Mouse (Mus musculus): ENCODE data around the gene Ppm1h. TPM values are rescaled to one million over a fixed set of nuclear protein-coding genes. Genes with fewer than 3 reads are reported as not detected.

Ppm1h gene
- polyA plus RNA-seq (2014; fragmentation: Illumina TruSeq; extraction: RNeasy Lipid Tissue Mini Kit (QIAGEN cat#74804); ENCODE audit: low read depth, low replicate concordance) = 1.6 TPM

DNA sequence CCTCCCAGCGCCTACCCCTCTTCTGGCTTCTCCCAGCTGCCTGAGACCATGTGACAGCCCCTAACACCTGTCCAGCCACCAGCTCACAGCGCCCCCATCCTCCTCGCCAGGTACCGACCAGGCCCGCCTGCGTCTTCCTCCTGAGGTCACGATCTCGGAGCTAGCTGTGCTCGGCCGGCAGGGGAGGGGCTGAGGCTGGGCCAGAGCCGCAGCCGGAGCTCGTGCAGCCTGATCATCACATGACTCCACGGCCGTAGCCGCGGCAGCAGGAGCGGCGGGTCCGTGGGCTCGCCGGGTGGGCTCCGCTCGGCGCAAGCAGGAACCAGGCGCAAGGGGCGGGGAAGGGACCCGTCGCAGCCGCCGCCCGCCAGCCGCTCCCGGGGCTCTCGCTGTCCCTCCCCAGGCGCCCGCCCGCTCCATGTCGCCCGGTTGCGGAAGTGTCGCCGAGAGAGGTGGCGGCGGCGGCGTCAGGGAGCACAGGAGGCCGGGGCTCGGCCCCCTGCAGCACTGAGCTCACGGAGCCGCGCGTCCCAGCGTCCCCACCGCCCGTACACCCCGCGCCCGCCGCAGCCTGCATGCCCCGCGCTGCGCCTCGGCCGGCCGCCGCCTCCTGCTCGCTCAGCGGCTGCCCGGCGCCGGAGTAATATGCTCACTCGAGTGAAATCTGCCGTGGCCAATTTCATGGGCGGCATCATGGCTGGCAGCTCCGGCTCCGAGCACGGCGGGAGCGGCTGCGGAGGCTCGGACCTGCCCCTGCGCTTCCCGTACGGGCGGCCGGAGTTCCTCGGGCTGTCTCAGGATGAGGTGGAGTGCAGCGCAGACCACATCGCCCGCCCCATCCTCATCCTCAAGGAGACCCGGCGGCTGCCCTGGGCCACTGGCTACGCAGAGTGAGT is at the start of gene Ppm1h:
Gene Ppm1h, plus strand, starts transcription at position 222 of the 896 bp plus-strand sequence.

Other genes with a start within 250 kb of the Ppm1h start
- 62.7 TPM for gene Avpr1a, start 230.3 kb upstream of the Ppm1h start, polyA plus RNA-seq (2014; fragmentation: Illumina TruSeq; extraction: RNeasy Lipid Tissue Mini Kit (QIAGEN cat#74804); ENCODE audit: low read depth, low replicate concordance)